Mouse (Mus musculus) 3134 (cell line): ENCODE results near the gene Gm27027.

Experiments
- DNase-seq: peaks from one replicate; pipeline ENCODE4 v3.0.0-alpha.2; 2011; ENCODE audit warnings: low spot score; ENCODE audit not compliant: insufficient read length; ENCODE audit errors: extremely low read depth

Gene Gm27027

DNA sequence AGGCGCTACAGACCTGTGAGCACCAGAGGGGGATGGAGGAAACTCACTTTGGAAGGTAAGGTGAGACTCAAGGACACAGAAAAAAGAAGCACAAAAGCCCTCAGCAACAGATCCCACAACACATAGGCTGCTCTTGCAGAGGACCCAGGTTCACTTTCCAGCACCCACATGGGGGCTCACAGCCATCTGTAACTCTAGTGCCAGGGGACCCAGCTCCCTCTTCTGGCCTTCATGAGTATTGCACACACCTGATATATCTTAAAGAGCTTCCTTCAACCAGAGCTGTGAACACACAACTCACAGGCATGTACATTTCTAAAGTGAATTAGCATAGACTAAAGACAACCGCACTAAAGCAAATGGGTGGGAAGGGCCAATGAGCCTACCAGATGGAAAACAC lies 52.1 kb downstream of the Gm27027 start:
- DNase-seq = no peak

DNA sequence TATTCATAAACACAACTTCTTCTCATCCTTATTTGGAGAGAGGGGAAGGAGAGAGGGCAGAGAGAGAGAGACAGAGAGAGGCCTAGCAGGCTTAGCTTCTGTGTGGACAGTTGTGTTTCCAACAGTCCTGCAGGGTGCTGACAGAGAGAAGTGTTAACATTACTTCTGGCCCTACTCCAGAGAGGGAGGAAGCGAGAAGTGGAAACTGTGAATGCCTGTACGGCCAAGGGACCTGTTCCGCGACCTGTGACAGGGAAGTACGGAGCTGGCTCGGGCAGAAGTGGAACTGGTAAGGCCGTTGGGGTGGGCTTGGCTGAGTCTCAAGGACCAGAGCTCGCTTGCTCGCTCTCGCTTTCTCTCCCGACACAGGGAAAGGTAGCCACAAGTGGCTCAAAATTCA lies 54.5 kb downstream of the Gm27027 start:
- DNase-seq = peak; percentile 27

DNA sequence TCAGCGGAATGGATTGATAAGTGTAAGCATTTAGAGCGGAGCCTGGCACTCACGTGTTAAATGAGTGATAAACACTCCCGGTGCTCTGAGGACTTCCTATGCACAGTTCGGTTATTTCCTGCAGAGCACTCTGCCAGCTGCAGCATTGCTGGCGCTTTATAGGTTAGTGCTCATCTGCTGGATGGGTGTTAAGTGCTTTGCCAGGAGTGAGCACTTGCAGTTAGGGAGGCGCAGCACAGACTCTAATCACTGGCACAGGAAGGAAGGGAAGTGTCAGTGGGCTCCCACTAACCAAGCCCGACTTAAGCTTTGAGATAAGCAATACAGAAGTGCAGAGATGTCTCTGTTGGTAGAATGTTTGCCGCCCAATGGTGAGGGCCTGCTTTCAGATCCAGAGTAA lies 57.6 kb downstream of the Gm27027 start:
- no peak for DNase-seq

- no peak for DNase-seq
Observed at GRCm38 (mm10) chr2:93928866-93929265, 67.3 kb downstream of the Gm27027 start.

DNA sequence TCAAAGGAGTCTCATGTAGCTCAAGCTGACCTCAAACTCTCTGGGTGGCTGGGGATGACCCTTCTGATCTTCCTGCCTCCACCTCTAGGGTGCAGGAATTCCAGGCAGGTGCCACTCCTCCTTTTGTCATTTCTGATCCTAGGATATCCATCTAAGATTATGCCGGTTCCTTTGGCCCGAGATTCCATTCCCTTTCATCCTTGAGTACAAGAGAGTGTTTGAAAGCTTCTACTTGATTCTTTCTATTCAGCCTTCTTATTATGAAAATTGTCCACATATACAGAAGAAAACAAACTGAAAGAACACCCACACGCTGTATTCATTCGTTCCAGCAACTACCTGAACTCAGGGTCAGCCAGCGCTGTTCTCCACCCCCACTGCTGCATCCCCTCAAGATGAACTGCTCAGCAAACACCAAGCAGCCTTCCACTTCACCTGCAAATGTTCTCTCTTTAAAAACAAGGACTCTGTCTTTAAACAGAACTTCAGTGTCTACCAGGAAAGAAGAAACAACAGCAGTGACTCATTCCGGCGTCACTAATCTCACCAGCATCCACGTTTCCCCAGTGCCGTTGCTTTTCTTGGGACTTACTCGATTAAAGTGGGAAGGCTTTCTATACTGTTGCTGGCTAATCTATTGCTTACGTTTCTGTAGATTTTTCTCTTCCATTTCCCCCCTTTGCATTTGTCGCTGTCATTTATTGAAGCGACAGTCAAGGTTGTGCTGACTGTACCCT lies 68.3 kb downstream of the Gm27027 start:
- DNase-seq = no peak

DNA sequence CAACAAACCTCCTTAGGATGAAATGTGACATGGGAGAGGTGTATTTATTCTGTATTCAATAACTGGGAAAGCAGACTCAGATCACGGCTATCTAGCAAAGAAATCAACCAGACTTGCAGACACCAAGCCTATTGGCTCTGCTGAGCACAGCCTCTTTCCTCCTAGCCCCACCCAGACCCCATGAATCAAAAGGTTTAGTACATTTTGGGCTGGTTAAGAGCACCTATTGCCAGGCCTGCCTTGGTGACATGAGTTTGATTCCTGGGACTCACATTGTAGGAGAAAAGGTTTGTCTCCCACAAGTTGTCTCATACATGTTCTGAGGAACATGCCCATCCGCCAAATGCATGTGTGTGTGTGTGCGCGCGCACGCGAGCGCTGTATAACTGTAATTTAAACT lies 70.0 kb downstream of the Gm27027 start:
- no peak for DNase-seq

DNA sequence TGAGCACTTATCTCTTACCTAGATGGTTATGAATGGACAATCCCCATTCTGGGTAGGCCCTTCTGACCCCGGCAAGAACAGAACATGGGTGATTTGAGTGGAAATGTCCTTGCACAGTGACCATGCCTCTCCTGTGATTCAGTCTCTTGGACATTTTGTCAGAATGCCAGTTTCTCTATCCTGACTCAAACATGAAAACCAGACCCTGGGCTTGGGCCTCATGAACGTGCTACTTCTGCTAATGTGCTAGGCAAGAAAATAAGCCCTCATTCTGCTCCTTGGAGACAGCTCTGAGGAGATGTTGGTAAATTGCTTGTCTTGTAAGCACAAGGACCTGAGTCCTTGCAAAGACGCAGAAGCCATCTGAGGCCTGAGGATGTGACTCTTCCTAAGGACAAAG lies 77.1 kb downstream of the Gm27027 start:
- DNase-seq = no peak

- DNase-seq = no peak
Observed at GRCm38 (mm10) chr2:93913552-93913951, 82.6 kb downstream of the Gm27027 start.

- peak; percentile 88 for DNase-seq
Observed at GRCm38 (mm10) chr2:93911942-93912341, 84.2 kb downstream of the Gm27027 start.

- DNase-seq = peak; percentile 42
Observed at GRCm38 (mm10) chr2:93909716-93910115, 86.4 kb downstream of the Gm27027 start.

DNA sequence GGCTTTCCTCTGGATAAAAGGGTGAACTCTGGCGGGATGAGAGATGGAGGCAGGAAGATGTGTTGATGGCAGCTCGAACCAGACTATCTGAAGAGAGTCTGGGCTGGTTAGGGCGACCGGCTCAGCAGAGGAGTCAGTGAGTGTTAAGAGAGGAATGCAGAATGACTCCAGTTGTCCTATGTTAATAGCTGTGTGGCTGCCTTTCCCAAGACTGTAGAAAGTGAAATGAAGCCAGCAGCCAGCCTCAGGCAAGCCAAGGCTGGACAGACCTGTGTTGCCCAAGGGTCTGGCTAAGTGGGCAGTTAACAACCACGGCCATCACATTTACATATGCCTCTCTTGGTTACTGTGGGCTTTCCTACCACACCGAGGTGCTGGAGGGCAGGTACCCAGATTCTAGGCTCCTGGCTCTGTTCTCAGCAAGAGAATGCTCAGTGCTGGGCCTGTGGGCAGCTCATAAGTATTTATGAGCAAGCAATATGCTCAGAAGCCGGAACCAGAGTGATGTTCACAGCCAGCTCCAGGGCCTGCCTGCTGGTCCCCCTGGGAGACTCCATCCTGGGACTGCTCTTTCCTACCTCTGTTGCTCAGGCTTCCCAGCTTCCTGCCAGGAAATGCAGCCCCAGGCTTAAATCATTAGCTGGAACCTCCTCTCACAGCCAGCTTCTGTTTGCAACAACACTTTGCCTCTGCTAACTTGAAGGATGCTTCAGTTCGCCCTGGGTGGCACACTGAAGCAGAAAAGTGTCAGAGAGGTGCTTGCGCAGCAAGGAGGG lies 88.4 kb downstream of the Gm27027 start:
- DNase-seq = peak; percentile 62
